Mouse (Mus musculus): ENCODE measurements at regions not wholly inside any gene's neighbourhood (a gene's known extent, or its start where the extent isn't known, plus 50 kb on each side); places are given as distances from the start of the nearest gene placed in this dataset.

- TF ChIP-seq CTCF (IDR thresholded peaks at IDR 0.05) (no peak), EP300 (IDR thresholded peaks at IDR 0.05) (no peak)
Observed at GRCm38 (mm10) chr14:36652982-36653557, 315.5 kb downstream of the Ccser2 start.

Data from lung, postnatal 0 days (tissue).